Mouse (Mus musculus) thymus, postnatal 25 days (tissue): ENCODE results near the gene Tomm6.

Experiments used
- DNase-seq: peaks from one replicate; pipeline ENCODE4 v3.0.0; 2022

Tomm6 gene

DNA sequence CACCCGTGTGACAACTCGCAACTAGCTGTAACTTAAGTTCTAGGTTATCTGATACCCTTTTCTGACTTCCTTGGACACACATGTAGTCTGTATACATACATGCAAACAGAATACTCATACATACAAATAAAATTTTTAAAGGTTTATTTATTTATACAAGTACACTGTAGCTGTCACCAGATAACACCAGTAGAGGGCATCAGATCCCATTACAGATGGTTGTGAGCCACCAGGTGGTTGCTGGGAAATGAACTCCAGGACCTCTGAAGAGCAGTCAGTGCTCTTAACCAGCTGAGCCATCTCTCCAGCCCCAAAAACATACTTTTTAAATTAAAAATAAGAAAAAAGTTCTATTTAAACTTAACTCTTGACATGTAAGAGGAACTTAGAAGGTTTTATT is 45.2 kb downstream of the Tomm6 start:
- DNase-seq: no peak
